In the genomic region with DNA sequence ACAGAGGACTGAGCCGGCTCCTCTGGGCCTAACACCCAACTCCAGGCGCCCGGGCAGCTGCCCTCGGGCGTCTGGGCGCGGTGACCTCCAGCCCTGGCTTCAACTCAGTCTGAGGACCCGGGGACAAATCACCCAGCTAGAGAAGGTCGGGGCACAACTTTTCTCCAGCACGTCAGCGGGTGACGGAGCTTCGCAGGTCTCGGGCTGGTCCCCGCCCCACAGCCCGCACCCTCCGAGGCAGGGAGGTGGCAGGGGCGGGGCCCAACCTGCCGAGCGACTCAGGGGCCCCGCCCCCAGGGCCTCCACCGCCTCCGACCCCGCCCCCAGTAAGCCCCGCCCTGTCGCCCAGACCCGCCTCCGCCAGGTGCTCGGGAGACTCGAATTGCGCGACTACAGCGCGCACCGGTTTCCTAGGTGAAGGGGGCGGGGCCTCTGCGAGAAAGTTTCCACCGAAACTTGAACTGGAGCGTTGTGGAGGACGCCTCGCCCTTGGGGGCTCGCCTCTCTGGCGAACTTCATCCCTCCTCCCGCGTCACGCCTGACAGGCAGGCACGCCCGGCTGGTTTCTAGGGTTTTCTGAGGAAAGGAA, we compare ENCODE assay signal across 8 mouse cellular contexts. TPM values are rescaled to one million over a fixed set of nuclear protein-coding genes. Genes with fewer than 3 reads are reported as not detected.
DNase-seq lines count a peak whose midpoint lies in the region; ATAC-seq and TF ChIP-seq lines count a peak whose summit lies in the region.

A gene (minus strand): TSS at position 278 of the 589 bp plus-strand sequence.
A gene (minus strand): TSS at position 280 of the 589 bp plus-strand sequence.

- peak; percentile 94 for ATAC-seq in embryonic facial prominence, embryonic 15.5 days (ENCODE audit: insufficient number of reproducible peaks, low FRiP score, low TSS enrichment, low read depth)
- peak; percentile 93 for ATAC-seq in limb, embryonic 14.5 days (ENCODE audit: low FRiP score, low read depth)
- ATAC-seq in midbrain, postnatal 0 days (ENCODE audit: low FRiP score), result peak; percentile 65

- no peaks in the 10 kb centered on the region for H3K36me3 ChIP-seq in embryonic facial prominence, embryonic 15.5 days
- H3K36me3 ChIP-seq in limb, embryonic 14.5 days (ENCODE audit: control insufficient read depth, insufficient read depth, low read length), result no peaks in the 10 kb centered on the region
- H3K36me3 ChIP-seq in midbrain, postnatal 0 days (ENCODE audit: insufficient read depth, low read length), result no peaks in the 10 kb centered on the region

- no peaks in the 10 kb centered on the region; the same call in 1 of the 2 replicates for H3K4me1 ChIP-seq in bone marrow macrophage, adult 2 months (ENCODE audit: control insufficient read depth, insufficient read depth, low read length)
- H3K4me1 ChIP-seq in embryonic facial prominence, embryonic 15.5 days, result peaks cover 13% of the 10 kb centered on the region; the same call in 1 of the 2 replicates
- peaks cover 9% of the 10 kb centered on the region; the same call in 1 of the 2 replicates for H3K4me1 ChIP-seq in limb, embryonic 14.5 days (ENCODE audit: control insufficient read depth, insufficient read depth, low read length)
- H3K4me1 ChIP-seq in midbrain, postnatal 0 days (ENCODE audit: insufficient read depth, low read length), result peaks cover 10% of the 10 kb centered on the region; the same call in 1 of the 2 replicates

- TF ChIP-seq POLR2A in bone marrow macrophage, adult 2 months (IDR thresholded peaks at IDR 0.05; ENCODE audit: borderline replicate concordance, low read depth, low read length), result no peak
- TF ChIP-seq POLR2A in limb, embryonic 14.5 days (IDR thresholded peaks at IDR 0.05; ENCODE audit: borderline replicate concordance, extremely low read depth, insufficient read depth, insufficient read length), result 0 out of 2 replicates have a peak, but pooled peaks have one; percentile 18

- H3K27me3 ChIP-seq in embryonic facial prominence, embryonic 15.5 days, result no peaks in the 10 kb centered on the region
- no peaks in the 10 kb centered on the region for H3K27me3 ChIP-seq in limb, embryonic 14.5 days (ENCODE audit: control insufficient read depth, insufficient read depth, low read length)
- H3K27me3 ChIP-seq in midbrain, postnatal 0 days (ENCODE audit: insufficient read depth, low read length), result peaks cover 22% of the 10 kb centered on the region

- under 1% methylated on average over 46 of the region's 48 CpGs for WGBS in embryonic facial prominence, embryonic 15.5 days
- WGBS in limb, embryonic 14.5 days, result under 1% methylated on average over 37 of the region's 48 CpGs
- 0% methylated on average over 40 of the region's 48 CpGs for WGBS in midbrain, postnatal 0 days

- H3K9ac ChIP-seq in embryonic facial prominence, embryonic 15.5 days, result peak within 1 kb of the TSS; percentile 1
- H3K9ac ChIP-seq in limb, embryonic 14.5 days (ENCODE audit: low read depth, low read length, severe bottlenecking), result peak within 1 kb of the TSS; percentile 61
- peak within 1 kb of the TSS; percentile 34; the same call in 1 of the 2 replicates for H3K9ac ChIP-seq in midbrain, postnatal 0 days (replicated peaks; ENCODE audit: low read length, poor library complexity, severe bottlenecking)

- H3K27ac ChIP-seq in bone marrow macrophage, adult 2 months (ENCODE audit: insufficient read depth, low read depth, low read length), result no peak within 1 kb of the TSS
- H3K27ac ChIP-seq in embryonic facial prominence, embryonic 15.5 days (replicated peaks), result peak within 1 kb of the TSS; percentile 79
- 0 out of 2 replicates have a peak within 1 kb of the TSS, but pooled peaks have one; percentile 43 for H3K27ac ChIP-seq in limb, embryonic 14.5 days (replicated peaks; ENCODE audit: low read depth, low read length)
- no peak within 1 kb of the TSS for H3K27ac ChIP-seq in midbrain, postnatal 0 days (ENCODE audit: low read depth, low read length)

- no peak for TF ChIP-seq CTCF in bone marrow macrophage, adult 2 months (IDR thresholded peaks at IDR 0.05; ENCODE audit: low read depth, low read length)
- TF ChIP-seq CTCF in midbrain, postnatal 0 days (IDR thresholded peaks at IDR 0.05), result no peak

- peak within 1 kb of the TSS; percentile 63 for H3K4me2 ChIP-seq in embryonic facial prominence, embryonic 15.5 days (replicated peaks)
- peak within 1 kb of the TSS; percentile 88 for H3K4me2 ChIP-seq in limb, embryonic 14.5 days (replicated peaks; ENCODE audit: low read depth, low read length, severe bottlenecking)
- H3K4me2 ChIP-seq in midbrain, postnatal 0 days (ENCODE audit: low read depth, low read length, poor library complexity, severe bottlenecking), result peak within 1 kb of the TSS; percentile 99

- DNase-seq in A20 (ENCODE audit: low read depth, low spot score), result peak; percentile 95
- peak; percentile 74 to 83 for DNase-seq in heart, adult 9 months (ENCODE audit: low spot score in 2 of 2)
- peak; percentile 96 for DNase-seq in kidney, adult 9 months
- peak; percentile 89 for DNase-seq in limb, embryonic 14.5 days (ENCODE audit: low spot score)
- peak; percentile 53 for DNase-seq in midbrain, postnatal 0 days (ENCODE audit: low spot score)
- peak; percentile 58 to 63 for DNase-seq in spleen, postnatal 14 days (ENCODE audit: low spot score in 2 of 2)

- peak within 1 kb of the TSS; percentile 56 for H3K4me3 ChIP-seq in bone marrow macrophage, adult 2 months (ENCODE audit: insufficient read depth, low read length)
- H3K4me3 ChIP-seq in embryonic facial prominence, embryonic 15.5 days (replicated peaks), result peak within 1 kb of the TSS; percentile 47
- H3K4me3 ChIP-seq in limb, embryonic 14.5 days (replicated peaks; ENCODE audit: low read length), result peak within 1 kb of the TSS; percentile 59
- H3K4me3 ChIP-seq in midbrain, postnatal 0 days (ENCODE audit: low read depth, low read length), result peak within 1 kb of the TSS; percentile 60

- no peaks in the 10 kb centered on the region for H3K9me3 ChIP-seq in embryonic facial prominence, embryonic 15.5 days (replicated peaks)
- H3K9me3 ChIP-seq in limb, embryonic 14.5 days (ENCODE audit: control insufficient read depth, low read length), result no peaks in the 10 kb centered on the region
- H3K9me3 ChIP-seq in midbrain, postnatal 0 days (ENCODE audit: low read length), result no peaks in the 10 kb centered on the region

RNA-seq across cellular contexts. Expression of the first gene that starts in this region (rescaled TPM):
- polyA plus RNA-seq in bone marrow macrophage, adult 2 months (2012; ENCODE audit: insufficient read depth, insufficient read length, missing spikeins), result not detected in 2 replicates
- 3.4 and 3.8 TPM in 2 replicates for polyA plus RNA-seq in embryonic facial prominence, embryonic 15.5 days (2015; fragmentation: Nextera tagmentation; extraction: Ambion mirVana)
- 0.89 and 1.1 TPM in 2 replicates for polyA plus RNA-seq in limb, embryonic 14.5 days (2012; rRNA removed)
- polyA plus RNA-seq in limb, embryonic 14.5 days (2014; fragmentation: Nextera tagmentation; extraction: Ambion mirVana), result 2.4 and 3.2 TPM in 2 replicates
- 0.16 and 0.33 TPM in 2 replicates for total RNA-seq in midbrain, postnatal 0 days (2014; rRNA removed)
- polyA plus RNA-seq in midbrain, postnatal 0 days (2015; fragmentation: Nextera tagmentation; extraction: Ambion mirVana), result 0.21 and 0.42 TPM in 2 replicates

RNA-seq across cellular contexts. Expression of the second gene that starts in this region (rescaled TPM):
- not detected in 2 replicates for polyA plus RNA-seq in bone marrow macrophage, adult 2 months (2012; ENCODE audit: insufficient read depth, insufficient read length, missing spikeins)
- 12.8 and 18.1 TPM in 2 replicates for polyA plus RNA-seq in embryonic facial prominence, embryonic 15.5 days (2015; fragmentation: Nextera tagmentation; extraction: Ambion mirVana)
- 2.0 TPM in 2 replicates for polyA plus RNA-seq in limb, embryonic 14.5 days (2012; rRNA removed)
- 10.9 and 13.4 TPM in 2 replicates for polyA plus RNA-seq in limb, embryonic 14.5 days (2014; fragmentation: Nextera tagmentation; extraction: Ambion mirVana)
- 1.9 and 2.2 TPM in 2 replicates for total RNA-seq in midbrain, postnatal 0 days (2014; rRNA removed)
- 0.43 and 0.65 TPM in 2 replicates for polyA plus RNA-seq in midbrain, postnatal 0 days (2015; fragmentation: Nextera tagmentation; extraction: Ambion mirVana)

Comparison
In these comparisons a context has a peak if more than half of its experiments do, and no peak if none do; other contexts are left out.
1. H3K27ac ChIP-seq: peak in embryonic facial prominence, embryonic 15.5 days (single experiment) and limb, embryonic 14.5 days (single experiment); none in bone marrow macrophage, adult 2 months (single experiment) and midbrain, postnatal 0 days (single experiment).
2. H3K9ac ChIP-seq: peak in every context shown above with its lines; median percentile 61 in limb, embryonic 14.5 days; 34 in midbrain, postnatal 0 days; 1 in embryonic facial prominence, embryonic 15.5 days.
3. Peak in every context shown above with its lines, with median percentiles within 50 percentile points of each other: DNase-seq, H3K4me3 ChIP-seq, ATAC-seq and H3K4me2 ChIP-seq.